Mouse (Mus musculus): ENCODE measurements around the gene Tfdp2. TPM values are rescaled to one million over a fixed set of nuclear protein-coding genes. Genes with fewer than 3 reads are reported as not detected.

Tfdp2 gene
- 10 to 100 TPM in 1 of 2 experiments, 1 to 10 TPM in 1; 9.2 to 11.1 TPM for total RNA-seq (2023)

GRCm38 (mm10) chr9:96195885-96196622 is at the start of gene Tfdp2:
Tfdp2 (plus strand) TSS chr9:96196275.

GRCm38 (mm10) chr9:96364141-96364838 is 168.2 kb downstream of the Tfdp2 start, which contains the start of gene Atp1b3:
Atp1b3 (minus strand) TSS chr9:96364442.

Other genes with a start within 250 kb of the Tfdp2 start
- 10 to 100 TPM; 33.5 to 36.0 TPM for gene Xrn1, start 241.5 kb upstream of the Tfdp2 start, total RNA-seq (2023)
- 1 to 10 TPM; 3.2 to 4.9 TPM for gene Gk5, start 76.9 kb upstream of the Tfdp2 start, total RNA-seq (2023)
- 100 to 1,000 TPM; 265 to 284 TPM for gene Atp1b3, start 168.2 kb downstream of the Tfdp2 start, total RNA-seq (2023)